Comparison of ENCODE assay signal across 8 mouse cellular contexts in genomic region chr12:98733165-98733564, GRCm38 (mm10). TPM values are rescaled to one million over a fixed set of nuclear protein-coding genes. Genes with fewer than 3 reads are reported as not detected.
DNase-seq lines count a peak whose midpoint lies in the region; ATAC-seq and TF ChIP-seq lines count a peak whose summit lies in the region.

No protein-coding gene starts in this region.

- peak overlapping the region; percentile 91 for H3K4me2 ChIP-seq in heart, embryonic 11.5 days

- no peak overlapping the region for H3K9ac ChIP-seq in heart, embryonic 11.5 days (ENCODE audit: low read depth, low read length)

- no peak overlapping the region for H3K27ac ChIP-seq in heart, embryonic 11.5 days (ENCODE audit: low read depth, low read length)
- no peak overlapping the region for H3K27ac ChIP-seq in hindbrain, embryonic 10.5 days

- H3K4me1 ChIP-seq in heart, embryonic 11.5 days (ENCODE audit: control insufficient read depth, insufficient read depth, low read length), result peaks cover 9% of the 10 kb centered on the region
- peaks cover 40% of the 10 kb centered on the region for H3K4me1 ChIP-seq in E14TG2a.4 (replicated peaks; ENCODE audit: low read depth, low read length)
- H3K4me1 ChIP-seq in hindbrain, embryonic 10.5 days (replicated peaks), result peaks cover 37% of the 10 kb centered on the region

- WGBS in heart, embryonic 11.5 days (ENCODE audit: insufficient replicate concordance), result 63% methylated on average over 3 of the region's 3 CpGs
- WGBS in hindbrain, embryonic 10.5 days, result 76% methylated on average over 3 of the region's 3 CpGs

- H3K27me3 ChIP-seq in heart, embryonic 11.5 days (ENCODE audit: control insufficient read depth, insufficient read depth, low read length), result no peaks in the 10 kb centered on the region
- peaks cover 5% of the 10 kb centered on the region; the same call in 1 of the 2 replicates for H3K27me3 ChIP-seq in E14TG2a.4 (ENCODE audit: insufficient read depth, low read length)
- H3K27me3 ChIP-seq in hindbrain, embryonic 10.5 days (ENCODE audit: insufficient read depth, poor library complexity, severe bottlenecking), result peaks cover 21% of the 10 kb centered on the region

- ATAC-seq in heart, embryonic 11.5 days (replicated peaks; ENCODE audit: insufficient number of reproducible peaks, low FRiP score, low TSS enrichment), result no peak
- 0 out of 2 replicates have a peak, but pooled peaks have one; percentile 8 for ATAC-seq in megakaryocyte, adult 5-6 weeks (ENCODE audit: poor library complexity, severe bottlenecking)

- peak overlapping the region; percentile 65 for H3K4me3 ChIP-seq in heart, embryonic 11.5 days (ENCODE audit: low read depth, low read length)
- peak overlapping the region; percentile 76 for H3K4me3 ChIP-seq in E14TG2a.4 (replicated peaks; ENCODE audit: low read length)
- peak overlapping the region; percentile 74 for H3K4me3 ChIP-seq in hindbrain, embryonic 10.5 days

- no peak for TF ChIP-seq CTCF in E14TG2a.4 (conservative IDR thresholded peaks at IDR 0.05; ENCODE audit: low read length)

- H3K9me3 ChIP-seq in heart, embryonic 11.5 days (replicated peaks; ENCODE audit: control insufficient read depth, low read length), result no peaks in the 10 kb centered on the region
- H3K9me3 ChIP-seq in E14TG2a.4 (ENCODE audit: low read length), result no peaks in the 10 kb centered on the region
- H3K9me3 ChIP-seq in hindbrain, embryonic 10.5 days, result no peaks in the 10 kb centered on the region

- H3K36me3 ChIP-seq in heart, embryonic 11.5 days (ENCODE audit: control insufficient read depth, insufficient read depth, low read length), result 0 out of 2 replicates have a peak, but pooled peaks cover 5% of the 10 kb centered on the region
- H3K36me3 ChIP-seq in E14TG2a.4 (ENCODE audit: insufficient read depth, low read length), result 0 out of 2 replicates have a peak, but pooled peaks cover 6% of the 10 kb centered on the region
- peaks cover 6% of the 10 kb centered on the region; the same call in 1 of the 2 replicates for H3K36me3 ChIP-seq in hindbrain, embryonic 10.5 days

- DNase-seq in heart, adult 18-20 months, result no peak
- DNase-seq in hindbrain, embryonic 10.5 days (ENCODE audit: low spot score), result no peak
- DNase-seq in gastrocnemius, adult 18-20 months (ENCODE audit: low spot score), result no peak
- DNase-seq in right cerebral cortex, postnatal 10 days (ENCODE audit: low spot score in 2 of 2), result no peak
- DNase-seq in right cerebral cortex, postnatal 14 days, result no peak

RNA-seq across cellular contexts. Expression of gene Ptpn21, which starts 4.0 kb away (rescaled TPM):
- polyA plus RNA-seq in heart, embryonic 11.5 days (2014; fragmentation: Nextera tagmentation; extraction: Ambion mirVana), result 10.4 and 13.0 TPM in 2 replicates
- total RNA-seq in heart, adult 18-20 months (2021), result 10 to 100 TPM; 25.6 to 30.3 TPM
- 5.3 and 6.1 TPM in 2 replicates for polyA plus RNA-seq in hindbrain, embryonic 10.5 days (2016; fragmentation: Nextera tagmentation; extraction: Ambion mirVana)
- 1.7 and 2.7 TPM in 2 replicates for total RNA-seq in megakaryocyte, adult 5-6 weeks (2015)
- 1.1 and 1.6 TPM in 2 replicates for total RNA-seq in megakaryocyte, adult 5-6 weeks (2017)
- 10 to 100 TPM; 31.8 to 44.3 TPM for total RNA-seq in gastrocnemius, adult 18-20 months (2021)

RNA-seq across cellular contexts. Expression of gene Zc3h14, which starts 13.6 kb away (rescaled TPM):
- 110 TPM in 2 replicates for polyA plus RNA-seq in heart, embryonic 11.5 days (2014; fragmentation: Nextera tagmentation; extraction: Ambion mirVana)
- total RNA-seq in heart, adult 18-20 months (2021), result 10 to 100 TPM; 56.0 to 59.8 TPM
- 119 and 133 TPM in 2 replicates for polyA plus RNA-seq in hindbrain, embryonic 10.5 days (2016; fragmentation: Nextera tagmentation; extraction: Ambion mirVana)
- total RNA-seq in megakaryocyte, adult 5-6 weeks (2015), result 102 and 119 TPM in 2 replicates
- 55.7 and 57.8 TPM in 2 replicates for total RNA-seq in megakaryocyte, adult 5-6 weeks (2017)
- total RNA-seq in gastrocnemius, adult 18-20 months (2021), result 10 to 100 TPM; 46.9 to 49.6 TPM

Comparison
In these comparisons a context has a peak if more than half of its experiments do, and no peak if none do; other contexts are left out.
1. RNA of gene Ptpn21, which starts 4.0 kb away (total RNA-seq): 31.8 to 44.3 TPM in gastrocnemius, adult 18-20 months and 25.6 to 30.3 TPM in heart, adult 18-20 months; 1.1 to 2.7 TPM in megakaryocyte, adult 5-6 weeks; every median in the first group is over 4 times any median in the second.
2. Peak in every context shown above with its lines, with median percentiles within 50 percentile points of each other: H3K4me3 ChIP-seq.